Mouse (Mus musculus): ENCODE data around the gene Tmco5b. TPM values are rescaled to one million over a fixed set of nuclear protein-coding genes. Genes with fewer than 3 reads are reported as not detected.
A peak's percentile ranks its signal among the peaks of the same experiment; 100 is the strongest.

Gene Tmco5b
- not detected for total RNA-seq (2022)

DNA sequence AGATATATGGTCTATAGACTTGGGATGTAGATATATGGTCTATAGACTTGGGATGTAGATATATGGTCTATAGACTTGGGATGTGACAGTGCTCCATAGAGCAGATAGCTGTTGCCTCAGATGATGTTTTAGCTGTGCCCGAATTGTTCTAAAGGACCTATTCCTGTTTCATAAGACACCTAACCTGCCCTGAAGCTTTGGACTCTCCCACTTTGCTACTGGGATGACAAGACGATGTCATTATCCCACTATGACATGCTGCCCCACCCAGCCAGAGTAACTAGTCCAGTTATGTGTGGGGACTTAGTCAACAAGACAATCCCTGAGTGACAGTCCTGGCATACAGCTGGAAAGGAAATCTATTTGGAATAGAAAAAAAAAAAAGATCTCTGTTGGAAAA lies at the start of gene Tmco5b:
Gene Tmco5b (plus strand): TSS at position 301 of the 400 bp plus-strand sequence.
- no peak for DNase-seq (ENCODE audit: low spot score)

DNA sequence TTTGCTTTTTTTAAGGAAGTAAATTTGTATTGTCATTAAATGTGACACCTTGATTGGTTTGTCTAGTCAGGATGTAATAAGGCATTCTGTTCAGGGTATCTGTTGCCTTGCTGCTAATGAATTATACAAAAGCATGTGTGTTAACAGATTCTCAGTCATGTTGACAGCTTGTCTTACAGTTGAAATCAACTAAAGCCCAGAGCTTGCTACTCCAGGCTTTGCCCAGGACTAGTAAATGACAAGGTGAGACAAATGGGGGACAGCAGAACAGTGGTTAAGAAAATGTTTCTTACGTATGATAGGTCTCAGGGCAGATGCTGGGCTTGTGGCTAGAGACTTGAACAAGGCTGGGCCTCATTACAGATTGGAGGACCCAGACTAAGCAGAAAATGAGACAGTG lies 48.5 kb upstream of the Tmco5b start:
- no peak for DNase-seq (ENCODE audit: low spot score)

DNA sequence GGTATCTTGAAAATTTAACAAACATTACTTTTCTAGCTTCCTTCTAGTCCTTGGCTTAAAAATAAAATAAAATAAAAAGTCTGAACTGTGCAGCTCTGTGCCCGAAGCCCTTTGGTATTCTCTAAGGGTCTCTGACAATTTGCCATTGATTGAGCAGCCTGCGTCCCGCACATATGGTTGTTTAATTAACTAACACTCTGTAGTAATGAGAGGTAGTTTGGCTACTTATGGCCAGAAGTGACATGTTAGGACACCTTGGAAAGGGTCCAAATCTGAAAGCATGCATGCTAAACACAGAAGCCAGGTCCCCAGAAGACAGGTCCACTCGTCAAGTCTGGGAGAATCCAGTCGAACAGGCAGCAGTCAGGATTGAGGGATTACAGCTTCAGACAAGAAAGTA lies 46.7 kb upstream of the Tmco5b start:
- DNase-seq (ENCODE audit: low spot score): no peak

DNA sequence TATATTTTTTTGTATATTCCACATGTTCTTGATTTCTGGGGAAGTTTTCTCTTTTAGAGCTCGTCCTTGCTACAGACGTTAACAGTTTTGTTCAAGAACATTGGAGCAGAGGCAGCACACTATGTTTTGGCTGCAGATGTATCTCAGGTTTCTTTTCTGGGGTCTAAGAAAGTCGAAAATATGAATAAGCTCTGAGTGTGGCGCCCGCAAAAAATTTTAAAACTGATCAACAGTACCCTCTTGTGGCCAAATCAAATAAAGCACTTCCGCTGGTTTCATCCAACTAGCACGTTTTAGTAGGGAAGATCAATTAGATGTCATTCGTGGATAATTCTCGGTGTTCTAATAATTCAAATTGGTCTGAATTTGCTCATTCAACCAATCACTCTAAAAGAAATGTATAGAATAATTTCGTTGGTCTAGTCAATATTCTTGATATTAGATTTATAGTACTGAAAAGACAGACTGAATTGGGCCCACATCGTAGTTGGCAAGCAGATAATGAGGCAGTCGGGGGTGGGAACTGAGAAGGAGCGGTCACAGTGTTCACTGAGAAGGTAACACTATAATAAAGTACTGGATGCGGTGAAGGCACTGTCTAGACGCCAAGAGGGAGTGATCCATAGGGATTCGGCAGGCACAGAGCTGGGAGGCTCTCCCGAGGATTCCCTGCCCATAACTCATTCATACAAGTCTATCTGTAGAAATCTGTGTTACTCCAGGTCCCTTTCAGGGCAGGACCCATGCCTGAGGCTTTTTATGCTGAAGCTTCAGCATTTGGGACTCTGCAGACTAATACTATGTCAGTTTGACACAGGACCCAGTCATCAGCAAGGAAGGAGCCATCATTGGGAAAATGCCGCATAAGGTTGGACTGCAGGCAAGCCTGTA lies 17.1 kb downstream of the Tmco5b start:
- DNase-seq (ENCODE audit: low spot score): peak; percentile 14

DNA sequence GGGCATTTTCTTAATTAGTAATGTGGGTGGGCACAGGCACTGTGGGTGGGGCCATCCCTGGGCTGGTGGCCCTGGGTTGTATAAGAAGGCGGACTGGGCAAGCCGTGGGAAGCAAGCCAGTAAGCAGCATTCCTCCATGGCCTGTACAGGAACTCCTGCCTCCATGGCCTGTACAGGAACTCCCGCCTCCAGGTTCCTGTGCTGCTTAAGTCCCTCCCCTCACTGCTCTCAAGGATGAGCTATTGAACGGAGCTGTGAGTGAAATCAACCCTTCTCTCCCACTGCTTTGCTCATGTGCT lies 17.7 kb downstream of the Tmco5b start:
- DNase-seq (ENCODE audit: low spot score): no peak

DNA sequence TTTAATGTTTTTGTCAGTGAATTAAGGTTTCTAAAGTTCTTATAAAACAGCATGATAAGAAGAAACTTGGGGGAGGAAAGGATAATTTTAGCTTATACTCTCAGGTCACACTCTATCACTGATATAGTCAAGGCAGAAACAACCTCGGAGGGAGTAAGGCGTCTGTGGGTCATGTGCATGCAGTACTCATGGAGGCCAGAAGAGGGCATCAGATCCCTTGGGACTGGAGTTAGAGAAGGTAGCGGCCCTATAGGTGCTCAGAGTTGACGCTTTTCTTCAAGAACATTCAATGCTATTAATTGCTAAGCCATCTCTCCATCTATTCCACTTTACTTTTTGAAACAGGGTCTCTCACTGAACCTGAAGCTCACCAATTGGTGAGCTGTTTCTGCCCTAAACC lies 19.8 kb downstream of the Tmco5b start:
- DNase-seq (ENCODE audit: low spot score): peak; percentile 44

DNA sequence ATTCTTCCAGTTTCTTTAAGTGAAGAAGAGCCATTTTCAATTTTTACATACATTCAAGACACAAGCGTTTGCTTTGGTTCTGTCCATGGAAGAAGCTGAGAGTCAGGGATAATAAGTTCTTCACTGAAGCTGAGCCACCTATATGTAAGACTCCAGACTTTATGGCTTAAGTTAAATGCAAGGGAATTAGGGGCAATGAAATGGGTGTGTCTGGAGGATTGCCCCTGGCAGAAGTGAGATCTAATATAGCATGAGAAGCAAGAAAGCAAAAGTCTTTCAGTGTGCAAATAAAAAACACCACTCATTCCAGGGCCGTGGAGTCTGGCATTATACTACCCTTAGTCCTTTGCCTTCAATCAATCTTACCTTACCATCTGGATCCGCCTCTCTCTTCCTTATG lies 25.7 kb downstream of the Tmco5b start:
- DNase-seq (ENCODE audit: low spot score): no peak

DNA sequence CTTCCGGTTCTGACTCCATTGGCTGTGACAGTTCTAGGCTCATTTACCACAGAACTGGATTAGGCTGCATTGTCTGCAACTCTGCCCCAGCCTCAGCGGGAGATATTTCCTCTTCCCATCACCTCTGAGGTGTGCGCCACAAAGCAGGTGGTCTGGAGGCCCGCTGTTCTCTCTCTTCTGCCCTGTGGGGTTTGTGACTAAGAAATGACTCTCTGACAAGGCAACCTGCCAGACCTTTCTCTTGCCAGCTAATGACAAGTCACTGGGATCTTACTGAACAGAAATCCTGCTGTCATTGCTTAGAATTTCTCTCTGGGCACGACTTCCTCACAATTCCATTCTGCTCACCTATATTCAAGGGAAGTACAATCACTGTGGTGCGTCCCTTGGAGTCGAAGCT lies 37.5 kb downstream of the Tmco5b start:
- peak; percentile 6 for DNase-seq (ENCODE audit: low spot score)

DNA sequence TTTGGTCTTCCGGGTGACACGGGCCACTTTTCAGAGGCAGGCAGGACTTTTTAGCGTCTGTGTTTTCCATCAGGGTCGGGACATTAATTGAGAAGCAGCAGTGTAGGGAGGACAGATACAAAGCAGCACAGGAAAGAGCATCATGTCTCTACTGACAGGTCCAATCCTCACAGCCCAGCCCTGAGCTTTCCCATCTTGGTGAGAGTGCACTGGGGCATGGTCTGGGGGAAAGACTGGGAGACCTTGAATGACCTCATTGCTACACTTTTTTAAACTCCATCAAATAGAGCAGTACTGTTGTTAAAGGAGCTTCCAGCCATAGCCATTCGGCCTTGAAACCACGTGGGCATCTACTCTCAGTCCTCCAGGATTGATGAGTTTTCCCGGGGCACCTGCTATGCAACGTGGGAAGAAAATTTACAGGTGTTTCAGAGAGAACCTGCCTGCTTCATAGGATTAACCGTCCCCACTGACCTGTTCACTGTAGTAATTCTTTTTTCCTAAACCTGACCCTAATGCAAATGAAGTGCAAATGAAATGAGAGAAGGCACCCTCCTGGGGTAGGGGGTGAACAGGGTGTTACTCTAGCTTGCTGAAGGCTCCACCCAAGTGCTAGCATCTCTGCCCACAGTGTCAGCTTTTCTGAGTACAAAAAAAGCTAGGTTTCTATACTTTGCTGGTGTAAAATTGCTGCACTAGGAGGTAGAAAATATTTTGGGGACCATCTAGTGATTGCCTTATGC lies 48.4 kb downstream of the Tmco5b start:
- DNase-seq (ENCODE audit: low spot score): no peak

DNA sequence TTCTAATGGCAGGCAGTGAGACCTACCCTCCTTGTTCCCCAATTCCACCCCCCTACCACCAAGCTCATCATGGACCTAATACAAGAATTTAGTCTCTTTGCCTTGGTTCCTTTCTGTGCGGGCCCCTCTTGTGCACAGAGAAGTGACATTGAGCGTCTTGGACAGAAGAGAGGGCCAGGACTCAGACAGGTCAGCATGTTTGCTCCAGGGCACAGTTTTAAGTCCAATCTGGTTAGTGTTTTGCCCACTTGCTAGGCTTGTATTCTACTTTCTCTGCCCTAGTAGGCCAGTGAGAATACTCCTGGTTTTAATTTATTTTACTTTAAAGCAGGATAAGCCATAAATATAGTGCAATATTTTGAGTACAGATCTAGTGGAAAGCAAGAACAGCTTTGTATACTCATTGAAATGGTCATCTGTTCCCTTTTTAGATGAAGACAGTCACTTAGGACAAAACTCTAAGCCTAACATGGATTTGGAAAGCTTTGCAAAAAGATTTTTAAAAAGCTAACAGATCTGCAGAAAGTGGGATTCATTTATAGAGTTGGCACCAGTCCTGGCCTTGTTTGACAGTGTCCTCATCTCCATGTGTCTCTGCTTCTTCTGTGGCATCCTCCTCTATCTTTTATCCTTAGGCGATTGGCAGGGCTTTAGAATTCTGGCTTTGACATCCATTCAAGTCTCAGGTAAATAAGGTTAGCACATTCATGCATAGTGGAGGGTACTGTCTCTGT lies 50.2 kb downstream of the Tmco5b start:
- no peak for DNase-seq (ENCODE audit: low spot score)

DNA sequence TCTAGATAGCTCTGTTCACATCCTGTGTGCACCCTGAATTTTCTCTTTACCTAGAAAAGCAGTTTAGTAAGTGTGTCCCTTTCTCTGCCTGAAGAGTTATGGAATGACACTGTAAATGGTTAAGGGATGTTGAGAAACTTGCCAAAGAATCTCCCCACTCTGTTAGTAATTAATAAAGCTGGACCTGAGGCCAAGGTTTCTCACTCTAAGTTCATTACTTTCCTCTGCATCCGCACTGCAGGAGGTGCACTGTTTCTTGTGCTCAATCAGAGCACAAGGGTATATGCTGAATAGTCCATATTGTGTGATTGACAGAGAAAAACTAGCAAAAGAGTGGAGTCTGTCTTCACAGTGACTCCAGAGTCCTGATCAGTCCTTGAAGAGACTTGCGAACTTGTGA lies 59.0 kb downstream of the Tmco5b start:
- no peak for DNase-seq (ENCODE audit: low spot score)

Other genes with a start within 250 kb of the Tmco5b start
- 1 to 10 TPM in 1 of 4 experiments, under 1 TPM in 3; 0.76 to 1.3 (median 0.97) TPM for gene Ryr3, start 68.6 kb upstream of the Tmco5b start, total RNA-seq (2022)
- gene Fmn1, start 42.0 kb downstream of the Tmco5b start, total RNA-seq (2022): 10 to 100 TPM; 28.2 to 36.2 (median 32.4) TPM